Mouse (Mus musculus) small intestine, adult 2 months (tissue): Measurements from ENCODE around the gene Foxr1.

ENCODE experiments used
- CTCF ChIP-seq: fragments of 200-500 bp; IDR thresholded peaks from 2 replicates; pipeline ENCODE4 v1.5.1; 2012; ENCODE audit warnings: low read depth, mild to moderate bottlenecking, control low read depth, inconsistent platforms, low read length, moderate library complexity, mixed read lengths; ENCODE audit not compliant: insufficient replicate concordance, insufficient read length; ENCODE audit errors: extremely low read depth
- POLR2A ChIP-seq: fragments of 200-500 bp; IDR thresholded peaks from 2 replicates; pipeline ENCODE4 v1.6.1; 2012; ENCODE audit warnings: low read depth, mild to moderate bottlenecking, control low read depth, inconsistent platforms, low read length, moderate library complexity

DNA sequence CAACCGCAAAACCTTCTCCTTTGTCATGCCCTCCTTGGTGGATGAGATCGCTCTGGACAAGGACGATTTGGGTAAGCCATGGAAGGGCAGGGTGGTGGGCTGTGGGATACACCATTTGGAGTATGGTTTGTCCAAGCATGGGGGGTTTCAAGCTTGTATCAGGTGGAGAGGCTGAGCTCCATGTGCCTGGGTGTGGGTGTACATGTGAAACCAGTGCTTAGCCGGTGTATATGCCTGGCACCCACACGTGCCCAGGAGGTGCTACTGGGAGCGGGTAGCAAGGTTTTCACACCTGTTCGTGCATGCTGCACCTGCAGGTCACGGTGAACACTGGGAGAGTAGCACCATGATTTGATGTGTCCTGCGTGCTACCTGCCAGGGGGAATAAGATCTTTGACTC lies 42.4 kb downstream of the Foxr1 start:
- TF ChIP-seq POLR2A, result no peak
- TF ChIP-seq CTCF, result no peak
